Mouse (Mus musculus) right cerebral cortex, adult 18-20 months (tissue): ENCODE measurements at regions not wholly inside any gene's neighbourhood (a gene's known extent, or its start where the extent isn't known, plus 50 kb on each side); places are given as distances from the start of the nearest gene placed in this dataset.

Experiments used
- DNase-seq: peaks from one replicate; pipeline ENCODE4 v3.0.0; 2022; ENCODE audit warnings: mixed read lengths

- DNase-seq, result peak; percentile 8
Measured at GRCm38 (mm10) chr13:30042689-30043320, 56.9 kb upstream of the E2f3 start.

GRCm38 (mm10) chr13:30041501-30042295 lies 55.8 kb upstream of the E2f3 start:
- DNase-seq, result peak; percentile 17

- no peak for DNase-seq
Measured at GRCm38 (mm10) chr13:30040288-30040687, 54.4 kb upstream of the E2f3 start.

- no peak for DNase-seq
Measured at GRCm38 (mm10) chr13:30039791-30040190, 53.9 kb upstream of the E2f3 start.

GRCm38 (mm10) chr13:30036561-30036960 lies 50.7 kb upstream of the E2f3 start:
- no peak for DNase-seq

- DNase-seq, result no peak
Measured at GRCm38 (mm10) chr13:30036071-30036470, 50.2 kb upstream of the E2f3 start.
